Mouse (Mus musculus) kidney, postnatal 0 days (tissue): ENCODE measurements around the gene Pde6h. TPM values are rescaled to one million over a fixed set of nuclear protein-coding genes. Genes with fewer than 3 reads are reported as not detected.

Source experiments
- ATAC-seq: fragments of 200-750 bp; cut with Nextera tagmentation; replicated peaks from 2 replicates; pipeline ENCODE4 v1.8.0; 2017; ENCODE audit warnings: low read depth, moderate number of reproducible peaks, moderate TSS enrichment, moderate library complexity; ENCODE audit not compliant: low FRiP score
- DNase-seq: peaks from one replicate; pipeline ENCODE4 v3.0.0-alpha.2; 2016; ENCODE audit warnings: low spot score
- H3K27ac ChIP-seq: fragments of 300-500 bp; sonication (generic); 2 replicates; pipeline ENCODE4 v1.5.1; 2014; ENCODE audit warnings: mild to moderate bottlenecking
- H3K27me3 ChIP-seq: fragments of 300-500 bp; sonication (generic); 2 replicates; pipeline ENCODE4 v1.6.1; 2014; ENCODE audit warnings: low read length, mixed read lengths; ENCODE audit not compliant: insufficient read depth
- H3K36me3 ChIP-seq: fragments of 300-500 bp; sonication (generic); 2 replicates; pipeline ENCODE4 v1.6.1; 2014; ENCODE audit warnings: low read length, mixed read lengths; ENCODE audit not compliant: insufficient read depth
- H3K4me1 ChIP-seq: fragments of 300-500 bp; sonication (generic); replicated peaks from 2 replicates; pipeline ENCODE4 v1.6.1; 2014; ENCODE audit warnings: antibody characterized with exemption, low read length, mixed read lengths; ENCODE audit not compliant: insufficient read depth
- H3K4me2 ChIP-seq: fragments of 300-500 bp; sonication (generic); 2 replicates; pipeline ENCODE4 v1.6.1; 2014; ENCODE audit warnings: mild to moderate bottlenecking, low read length, moderate library complexity, mixed read lengths
- H3K4me3 ChIP-seq: fragments of 300-500 bp; sonication (generic); replicated peaks from 2 replicates; pipeline ENCODE4 v1.5.1; 2014; ENCODE audit warnings: low read depth, low read length
- H3K9ac ChIP-seq: fragments of 300-500 bp; sonication (generic); 2 replicates; pipeline ENCODE4 v1.6.1; 2014; ENCODE audit warnings: low read depth, low read length
- H3K9me3 ChIP-seq: fragments of 300-500 bp; sonication (generic); replicated peaks from 2 replicates; pipeline ENCODE4 v1.6.1; 2016; ENCODE audit warnings: low read length, inconsistent platforms, mixed read lengths
- CTCF ChIP-seq: IDR thresholded peaks from 2 replicates; pipeline ENCODE4 v1.5.1; 2016; ENCODE audit warnings: antibody characterized with exemption, low read depth, mild to moderate bottlenecking, moderate library complexity
- WGBS: fragments of 180-500 bp; shearing (Covaris S2); extraction: QIAGEN DNeasy Blood & Tissue Kit; methylation state at CpG from one replicate; pipeline ENCODE4 v1.1.7; 2014; 5-methylcytosine and 5-hydroxymethylcytosine counted together
- polyA plus RNA-seq: library from polyadenylated mRNA; unstranded; fragments of >200 nt; fragmentation: Nextera tagmentation; extraction: Ambion mirVana; gene quantifications from 2 replicates; pipeline ENCODE4 v1.2.1, GENCODE M21; 2015

Pde6h gene
- polyA plus RNA-seq, 1 experiment from 2014 or later = 0.67 TPM

DNA sequence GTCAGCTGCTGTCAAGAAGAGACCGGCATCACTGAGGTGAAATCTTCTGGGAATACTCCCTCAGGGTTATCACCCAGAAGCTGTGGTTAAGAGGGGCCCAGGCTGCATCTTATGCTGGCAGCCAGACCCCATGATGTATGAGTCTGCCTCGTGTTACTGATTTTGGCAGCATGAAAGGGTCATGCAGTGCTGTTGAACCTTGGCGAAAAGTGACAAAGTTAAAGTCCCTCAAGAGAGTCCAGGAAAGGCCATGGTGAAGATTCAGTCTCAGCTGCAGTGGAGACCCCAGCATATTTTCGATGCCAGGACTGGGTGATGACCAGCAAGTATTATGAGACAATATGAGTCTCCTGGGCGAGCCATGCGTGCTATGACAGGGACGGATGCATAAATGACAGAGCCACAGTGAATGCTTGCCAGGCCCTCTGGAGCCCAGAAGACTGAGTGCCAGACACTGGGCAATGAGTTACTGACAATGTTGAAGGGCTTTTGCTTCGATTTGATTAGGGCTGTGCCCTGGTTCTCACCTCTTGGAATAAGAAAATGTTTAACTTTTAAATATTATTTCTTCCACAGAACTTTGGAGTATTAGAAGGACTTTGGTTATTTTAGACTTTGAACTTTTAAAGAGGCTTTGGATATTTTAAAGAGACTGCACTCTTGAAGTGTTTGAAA is 7.8 kb upstream of the Pde6h start:
- ATAC-seq (no peak), DNase-seq (no peak)
- Histone ChIP-seq H3K36me3 (no peaks in the 10 kb centered on the region), H3K9ac (no peak overlapping the region), H3K4me3 (no peak overlapping the region), H3K9me3 (no peaks in the 10 kb centered on the region), H3K4me1 (0 out of 2 replicates have a peak, but pooled peaks cover 4% of the 10 kb centered on the region), H3K27ac (no peak overlapping the region), H3K27me3 (no peaks in the 10 kb centered on the region), H3K4me2 (no peak overlapping the region)
- TF ChIP-seq CTCF = no peak
- WGBS = 72% methylated on average over 8 of the region's 8 CpGs

DNA sequence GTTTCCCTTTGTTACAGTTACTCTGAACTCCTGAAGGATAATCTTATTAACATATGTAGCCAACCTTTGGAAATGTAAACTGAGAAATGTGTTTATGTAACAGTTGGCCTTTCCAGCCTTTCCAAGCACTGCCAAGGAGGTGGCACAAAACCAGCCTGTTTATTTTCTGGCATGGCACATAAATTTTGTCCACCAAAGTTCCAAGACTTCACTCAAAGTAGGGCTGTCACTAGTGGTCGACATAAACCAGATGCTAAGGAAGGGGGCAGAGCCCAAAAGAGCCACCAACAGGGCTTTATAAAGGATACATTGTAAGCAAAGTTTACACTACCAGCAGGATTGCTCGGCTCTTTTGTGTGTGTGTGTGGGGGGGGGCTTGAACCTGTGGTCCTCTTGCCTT is 5.7 kb upstream of the Pde6h start:
- Histone ChIP-seq H3K9ac (no peak overlapping the region), H3K4me2 (no peak overlapping the region), H3K4me3 (no peak overlapping the region), H3K9me3 (no peaks in the 10 kb centered on the region), H3K27me3 (no peaks in the 10 kb centered on the region), H3K27ac (no peak overlapping the region), H3K36me3 (no peaks in the 10 kb centered on the region), H3K4me1 (0 out of 2 replicates have a peak, but pooled peaks cover 4% of the 10 kb centered on the region)
- WGBS = 29% methylated on average over 2 of the region's 2 CpGs
- TF ChIP-seq CTCF = no peak
- no peak for DNase-seq
- ATAC-seq = no peak

DNA sequence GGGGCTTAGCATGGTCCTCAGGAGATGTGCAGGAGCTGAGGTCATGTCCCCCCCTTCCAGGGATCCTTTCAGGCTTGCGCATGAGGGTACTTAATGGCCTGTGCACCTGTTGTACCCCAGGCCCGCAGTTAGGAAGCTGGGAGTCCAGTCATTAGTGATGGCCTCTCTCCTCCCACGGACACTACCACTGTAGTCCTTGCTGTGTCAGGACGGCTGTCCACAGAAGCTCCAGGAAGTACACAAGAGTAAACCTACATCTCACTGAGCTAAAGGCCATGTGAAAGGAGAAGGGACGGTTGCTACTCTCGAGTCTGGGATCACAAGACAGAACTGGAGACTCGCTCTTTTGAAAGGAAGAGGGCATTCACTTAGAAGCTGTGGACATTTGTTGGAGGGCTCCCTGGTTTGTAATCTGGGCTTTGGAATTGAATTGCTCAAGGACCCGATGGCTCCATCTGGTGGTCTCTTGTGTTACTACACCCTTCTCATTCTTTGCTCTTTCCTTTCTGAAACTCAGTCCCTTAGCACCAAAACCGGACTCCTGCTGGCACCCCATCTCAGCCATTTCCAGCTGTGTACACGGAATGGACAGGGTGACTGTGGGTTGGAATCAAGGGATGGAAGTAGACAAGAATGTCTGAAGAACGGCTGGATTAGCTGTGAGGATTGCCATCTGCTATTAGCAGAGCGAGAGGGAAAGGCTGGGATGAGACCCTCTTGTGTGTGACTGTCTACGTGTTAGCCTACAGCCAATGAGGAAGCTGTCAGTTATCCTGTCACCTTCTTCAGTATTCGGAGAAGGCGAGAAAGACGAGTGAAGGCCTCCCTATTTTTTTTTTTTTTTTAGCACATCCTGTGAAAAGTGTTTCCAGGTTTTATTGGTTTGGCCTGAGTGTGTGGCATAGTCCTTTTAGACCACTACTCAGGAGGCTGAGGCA is 3.0 kb upstream of the Pde6h start:
- no peaks in the 10 kb centered on the region for H3K9me3 ChIP-seq
- WGBS = 36% methylated on average over 16 of the region's 16 CpGs
- no peaks in the 10 kb centered on the region for H3K36me3 ChIP-seq
- H3K9ac ChIP-seq = no peak overlapping the region
- no peaks in the 10 kb centered on the region for H3K4me1 ChIP-seq
- no peak overlapping the region for H3K27ac ChIP-seq
- H3K4me2 ChIP-seq = no peak overlapping the region
- TF ChIP-seq CTCF = peak; percentile 98
- H3K27me3 ChIP-seq = no peaks in the 10 kb centered on the region
- DNase-seq = peak; percentile 93
- no peak for ATAC-seq
- H3K4me3 ChIP-seq = no peak overlapping the region

DNA sequence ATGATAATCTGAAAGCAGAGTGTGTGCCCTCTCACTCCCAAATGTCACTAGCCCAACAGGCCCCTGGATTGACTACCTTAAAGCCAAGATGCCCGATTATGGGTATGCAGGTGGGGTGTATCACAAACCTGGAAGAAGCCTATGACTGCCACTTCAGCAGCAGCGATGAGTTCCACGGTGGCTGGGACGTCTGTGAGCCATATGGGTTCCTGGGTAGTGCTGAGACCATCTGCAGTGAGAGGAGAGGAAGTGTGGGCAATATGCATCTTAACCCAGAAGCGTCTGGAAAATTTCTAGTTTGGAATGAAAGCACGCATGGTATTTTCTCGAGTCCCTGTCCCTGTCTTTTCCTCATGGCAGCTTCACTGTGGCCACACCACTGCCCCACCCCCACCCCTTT is 2.0 kb upstream of the Pde6h start:
- no peak overlapping the region for H3K27ac ChIP-seq
- no peak for TF ChIP-seq CTCF

DNA sequence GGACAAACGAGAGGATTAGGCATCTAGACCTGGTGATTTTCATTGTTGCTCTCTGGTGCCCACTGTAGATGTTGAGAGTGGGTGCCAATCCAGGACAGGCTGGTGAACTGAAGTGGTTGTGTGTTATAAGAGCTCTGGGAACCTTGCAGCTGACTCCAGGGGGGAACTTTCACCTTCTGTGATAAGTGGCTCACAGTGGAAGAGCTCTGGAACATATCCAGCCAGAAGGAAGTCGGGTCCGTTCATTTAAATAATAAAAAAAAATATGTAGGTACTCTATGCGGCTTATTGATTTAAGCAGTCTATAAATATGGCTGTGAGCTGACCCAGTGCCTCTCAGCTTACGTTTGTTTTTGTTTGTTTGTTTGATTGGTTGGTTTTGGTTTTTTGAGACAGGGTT is 1.6 kb upstream of the Pde6h start, which contains the start of gene Erp27:
Gene Erp27, minus strand, starts transcription at position 101 of the 400 bp plus-strand sequence.
- no peaks in the 10 kb centered on the region for H3K27me3 ChIP-seq
- TF ChIP-seq CTCF = no peak
- H3K4me3 ChIP-seq = no peak within 1 kb of the TSS
- no peak for ATAC-seq
- no peaks in the 10 kb centered on the region for H3K36me3 ChIP-seq
- DNase-seq = no peak
- H3K9me3 ChIP-seq = no peaks in the 10 kb centered on the region
- H3K9ac ChIP-seq = no peak within 1 kb of the TSS
- no peak within 1 kb of the TSS for H3K27ac ChIP-seq
- WGBS = 77% methylated on average over 5 of the region's 5 CpGs
- no peaks in the 10 kb centered on the region for H3K4me1 ChIP-seq
- H3K4me2 ChIP-seq = no peak within 1 kb of the TSS

More for the DNA sequence above, 2.0 kb upstream of the Pde6h start:
- no peak for DNase-seq
- Histone ChIP-seq H3K4me2 (no peak overlapping the region), H3K4me3 (no peak overlapping the region), H3K4me1 (no peaks in the 10 kb centered on the region), H3K9ac (no peak overlapping the region), H3K36me3 (no peaks in the 10 kb centered on the region), H3K27me3 (no peaks in the 10 kb centered on the region), H3K9me3 (no peaks in the 10 kb centered on the region)
- ATAC-seq = no peak
- 82% methylated on average over 7 of the region's 7 CpGs for WGBS

DNA sequence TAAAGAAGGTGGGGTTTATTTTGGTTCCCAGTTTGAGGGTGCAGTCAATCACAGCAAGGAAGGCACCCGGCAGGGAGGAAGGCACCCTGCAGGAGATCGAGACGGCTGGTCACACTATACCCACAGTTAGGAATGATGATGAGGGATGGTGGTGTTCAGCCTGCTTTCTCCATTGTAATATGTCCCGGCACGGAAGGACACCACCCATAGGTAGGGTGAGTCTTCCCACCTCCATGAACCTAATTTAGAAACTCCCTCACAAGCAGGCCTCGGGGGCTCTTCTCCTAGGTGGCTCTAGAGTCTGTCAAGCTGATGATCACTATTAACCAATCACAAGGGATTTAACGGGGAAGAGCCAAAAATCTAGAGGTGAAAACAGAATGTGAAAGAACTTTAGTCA is 761 bp upstream of the Pde6h start:
- Histone ChIP-seq H3K4me1 (no peaks in the 10 kb centered on the region), H3K4me2 (no peak overlapping the region), H3K4me3 (no peak overlapping the region), H3K27me3 (no peaks in the 10 kb centered on the region), H3K27ac (no peak overlapping the region), H3K9me3 (no peaks in the 10 kb centered on the region), H3K36me3 (no peaks in the 10 kb centered on the region), H3K9ac (no peak overlapping the region)
- no peak for DNase-seq
- WGBS = 92% methylated on average over 7 of the region's 7 CpGs
- no peak for TF ChIP-seq CTCF
- no peak for ATAC-seq
